Mouse (Mus musculus) testis, adult 2 months (tissue): ENCODE measurements at regions not wholly inside any gene's neighbourhood (a gene's known extent, or its start where the extent isn't known, plus 50 kb on each side); places are given as distances from the start of the nearest gene placed in this dataset.

ENCODE experiments used
- H3K27ac ChIP-seq: fragments of 200-500 bp; 2 replicates; pipeline ENCODE4 v1.5.1; 2012; ENCODE audit warnings: low read depth, low read length; ENCODE audit not compliant: control insufficient read depth, insufficient read depth
- H3K27me3 ChIP-seq: fragments of 200-500 bp; 2 replicates; pipeline ENCODE4 v1.6.1; 2012; ENCODE audit warnings: mild to moderate bottlenecking, low read length, moderate library complexity; ENCODE audit not compliant: control insufficient read depth, insufficient read depth
- H3K36me3 ChIP-seq: fragments of 200-500 bp; 2 replicates; pipeline ENCODE4 v1.6.1; 2012; ENCODE audit warnings: mild to moderate bottlenecking, low read length; ENCODE audit not compliant: control insufficient read depth, insufficient read depth
- H3K4me1 ChIP-seq: fragments of 200-500 bp; 2 replicates; pipeline ENCODE4 v1.6.1; 2012; ENCODE audit warnings: low read length; ENCODE audit not compliant: control insufficient read depth, insufficient read depth
- H3K4me3 ChIP-seq: fragments of 200-500 bp; 2 replicates; pipeline ENCODE4 v1.5.1; 2012; ENCODE audit warnings: low read depth, mild to moderate bottlenecking, low read length, moderate library complexity, mixed read lengths; ENCODE audit not compliant: control insufficient read depth
- CTCF ChIP-seq: fragments of 200-500 bp; IDR thresholded peaks from 2 replicates; pipeline ENCODE4 v1.5.1; 2012; ENCODE audit warnings: low read depth, mild to moderate bottlenecking, inconsistent platforms, low read length, moderate library complexity; ENCODE audit not compliant: control insufficient read depth, insufficient read depth, insufficient replicate concordance
- POLR2A ChIP-seq: fragments of 200-500 bp; IDR thresholded peaks from 2 replicates; pipeline ENCODE4 v1.6.1; 2012; ENCODE audit warnings: low read depth, mild to moderate bottlenecking, inconsistent platforms, low read length, moderate library complexity; ENCODE audit not compliant: control insufficient read depth

DNA sequence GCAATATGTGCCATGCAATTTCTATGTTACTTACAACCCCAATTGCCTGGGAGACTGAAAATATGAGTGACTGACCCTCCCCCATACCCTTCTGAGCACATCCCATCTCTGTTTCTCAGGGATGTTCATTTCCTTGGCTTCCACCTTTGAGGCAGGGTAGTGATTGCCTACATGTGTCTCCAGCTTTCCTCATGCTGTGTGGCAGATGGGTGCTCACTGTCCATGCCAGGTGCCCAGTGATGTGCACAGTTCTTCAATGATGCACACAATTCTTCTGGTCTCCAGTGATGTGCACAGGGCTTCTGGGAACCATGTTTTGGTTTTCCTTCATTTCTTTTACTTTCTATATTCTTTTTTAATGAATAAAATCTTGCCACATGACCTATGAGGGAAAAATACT is 821.4 kb upstream of the 2610301B20Rik start:
- Histone ChIP-seq H3K4me1 (no peaks in the 10 kb centered on the region), H3K4me3 (no peak overlapping the region), H3K27ac (no peak overlapping the region), H3K27me3 (no peaks in the 10 kb centered on the region), H3K36me3 (no peaks in the 10 kb centered on the region)
- TF ChIP-seq CTCF (no peak), POLR2A (no peak)

DNA sequence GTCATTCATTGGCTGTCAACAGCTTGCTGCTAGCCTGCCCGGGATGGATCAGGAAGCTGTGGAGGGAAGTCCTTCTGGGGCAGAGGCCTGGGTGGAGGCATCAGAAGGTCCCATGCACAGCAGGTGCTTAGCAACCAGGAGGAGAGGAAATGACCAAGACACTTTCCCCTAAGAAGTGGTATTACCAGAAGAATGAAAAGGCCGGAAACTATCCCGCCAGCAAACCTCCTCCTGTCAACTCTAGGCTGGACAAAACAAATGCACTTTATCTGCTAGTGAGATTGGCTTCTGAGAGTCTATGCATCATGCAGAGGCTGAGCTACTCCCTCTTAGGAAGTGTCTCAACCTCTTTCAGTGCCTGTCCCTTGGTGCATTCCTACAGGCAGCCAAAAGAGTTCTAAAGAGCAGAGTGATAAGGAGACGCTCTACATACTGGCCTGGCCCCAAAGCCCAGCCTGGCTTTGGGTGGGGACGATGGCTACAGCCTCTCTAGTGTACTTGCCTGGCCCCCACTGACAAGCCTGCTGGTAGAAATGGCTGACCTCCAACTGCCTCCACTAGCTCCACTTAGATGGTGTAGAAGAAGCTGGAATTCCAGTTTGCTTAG is 801.7 kb upstream of the 2610301B20Rik start:
- Histone ChIP-seq H3K4me3 (no peak overlapping the region), H3K27ac (no peak overlapping the region), H3K4me1 (no peaks in the 10 kb centered on the region; the same call in 1 of the 2 replicates), H3K27me3 (no peaks in the 10 kb centered on the region), H3K36me3 (no peaks in the 10 kb centered on the region)
- TF ChIP-seq CTCF (no peak), POLR2A (no peak)

DNA sequence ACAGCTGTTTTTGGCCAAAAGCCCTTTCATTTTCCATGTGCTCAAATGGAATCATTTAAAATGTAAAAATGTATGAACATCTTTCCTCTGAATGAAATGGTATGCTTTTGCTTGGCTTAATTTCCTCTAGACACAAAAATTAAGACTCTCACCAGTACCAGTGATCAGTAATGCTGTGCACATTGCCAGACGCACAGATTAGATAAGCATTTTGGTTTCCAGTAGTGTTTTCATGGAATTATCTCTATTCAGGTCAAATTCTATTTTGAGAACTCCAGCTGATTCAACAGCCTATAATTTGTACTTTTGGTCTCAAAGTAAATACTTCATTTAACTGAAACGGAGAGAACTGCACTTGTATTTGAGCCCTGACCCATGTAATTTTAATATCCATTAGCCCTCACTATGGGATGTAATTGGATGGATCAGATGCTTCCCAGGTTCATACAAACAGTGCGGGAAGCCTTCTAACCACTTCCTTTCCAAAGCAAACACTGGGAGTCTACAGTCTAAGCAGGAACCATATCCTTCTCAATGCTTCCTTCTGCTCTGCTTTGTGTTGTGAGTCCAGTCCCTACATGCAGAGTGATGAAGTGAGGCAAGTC is 794.6 kb upstream of the 2610301B20Rik start:
- Histone ChIP-seq H3K27ac (no peak overlapping the region), H3K27me3 (no peaks in the 10 kb centered on the region), H3K36me3 (no peaks in the 10 kb centered on the region), H3K4me3 (no peak overlapping the region), H3K4me1 (no peaks in the 10 kb centered on the region)
- no peak for TF ChIP-seq CTCF
- TF ChIP-seq POLR2A: no peak

DNA sequence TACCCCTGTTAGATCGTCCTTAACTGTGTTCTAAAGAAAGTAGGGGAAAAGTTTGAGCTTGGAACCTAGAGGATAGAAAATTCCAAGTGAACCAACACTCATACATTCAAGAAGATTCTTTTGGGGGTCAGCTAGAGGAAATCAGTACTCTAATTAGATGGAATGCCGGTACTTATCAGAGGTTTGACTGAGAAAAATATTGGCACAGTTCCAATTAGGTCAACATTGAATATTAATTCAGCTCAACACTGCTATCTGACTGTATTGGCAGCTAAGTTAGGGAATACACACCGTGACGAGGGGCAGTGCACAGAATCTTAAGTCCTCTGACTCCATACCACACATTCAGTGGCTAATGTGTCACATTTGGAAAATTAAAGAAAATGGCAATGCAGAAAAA is 759.5 kb upstream of the 2610301B20Rik start:
- Histone ChIP-seq H3K27me3 (no peaks in the 10 kb centered on the region), H3K4me1 (no peaks in the 10 kb centered on the region), H3K4me3 (no peak overlapping the region), H3K36me3 (no peaks in the 10 kb centered on the region), H3K27ac (no peak overlapping the region)
- TF ChIP-seq POLR2A (no peak), CTCF (no peak)

DNA sequence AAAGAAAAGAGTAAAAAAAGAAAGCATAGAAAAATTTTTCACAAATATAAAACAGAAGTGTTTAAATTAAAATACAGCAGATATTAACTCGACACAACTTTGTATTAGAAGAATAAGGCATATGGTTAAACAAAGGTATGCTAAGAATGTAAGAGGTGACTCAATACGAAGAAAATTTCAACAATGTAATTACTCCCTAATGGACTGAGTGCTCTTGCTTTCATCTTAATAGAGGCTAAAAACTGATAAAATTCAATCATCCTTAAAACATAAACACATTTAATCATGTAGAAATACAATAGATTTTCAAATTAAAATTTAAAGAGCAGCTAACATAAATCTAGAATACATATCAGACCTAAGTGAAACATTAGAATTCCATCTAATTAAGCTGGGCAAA is 756.3 kb upstream of the 2610301B20Rik start:
- H3K36me3 ChIP-seq: no peaks in the 10 kb centered on the region
- H3K27ac ChIP-seq: no peak overlapping the region
- no peak for TF ChIP-seq POLR2A
- TF ChIP-seq CTCF: no peak
- H3K27me3 ChIP-seq: no peaks in the 10 kb centered on the region
- H3K4me1 ChIP-seq: no peaks in the 10 kb centered on the region
- H3K4me3 ChIP-seq: no peak overlapping the region

DNA sequence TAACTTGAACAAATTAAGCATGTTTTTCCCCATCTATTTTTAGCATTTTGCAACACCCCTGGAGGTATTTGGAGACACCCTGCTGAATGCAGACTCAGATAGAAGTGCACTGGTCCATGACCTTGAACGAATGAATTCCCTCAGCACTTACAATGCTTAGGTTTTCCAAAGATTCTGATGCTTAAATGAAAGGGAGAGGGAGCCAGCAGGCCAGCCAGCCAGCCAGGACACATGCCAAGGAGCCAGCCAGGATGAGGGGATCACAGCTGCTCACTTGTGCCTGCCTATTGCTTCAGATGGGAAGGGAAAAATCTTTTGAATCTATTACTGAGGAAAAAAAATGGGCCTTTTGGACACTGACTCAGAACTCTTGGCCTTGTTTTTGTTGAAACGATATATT is 750.0 kb upstream of the 2610301B20Rik start:
- no peaks in the 10 kb centered on the region for H3K36me3 ChIP-seq
- TF ChIP-seq CTCF (no peak), POLR2A (no peak)
- no peak overlapping the region for H3K4me3 ChIP-seq

DNA sequence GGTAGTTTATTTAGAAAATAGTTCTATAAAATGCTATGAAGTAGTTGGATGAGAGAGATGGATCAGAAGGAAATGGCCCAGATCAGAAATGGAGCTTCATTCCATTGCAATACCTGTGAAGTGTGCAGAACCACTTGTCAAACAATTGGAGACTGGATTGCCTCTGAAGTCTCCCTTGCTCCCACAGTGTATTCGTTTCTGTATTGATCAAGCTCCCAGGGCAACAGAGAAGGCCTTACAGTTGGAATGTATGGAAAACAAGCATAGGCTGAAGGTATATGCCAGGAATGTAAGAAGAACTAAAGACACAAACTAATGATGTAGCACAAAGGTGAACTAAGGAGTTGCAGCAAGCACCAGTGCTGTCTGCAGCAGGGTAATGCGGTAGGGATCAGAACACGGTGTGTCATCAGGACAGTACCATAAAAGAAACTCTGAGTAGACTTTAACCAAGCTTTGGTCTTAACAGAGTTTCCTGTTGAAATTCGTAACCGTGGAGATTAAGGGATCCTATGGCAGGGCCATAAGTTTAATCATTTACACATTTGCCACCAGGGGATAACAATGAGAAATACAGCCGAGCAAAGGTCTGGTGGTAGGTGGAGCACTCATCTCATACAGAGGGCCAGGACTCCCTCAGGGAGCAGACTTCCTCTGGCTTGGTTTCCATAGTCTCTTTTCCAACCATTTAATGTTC is 732.9 kb upstream of the 2610301B20Rik start:
- H3K4me3 ChIP-seq: no peak overlapping the region
- H3K4me1 ChIP-seq: no peaks in the 10 kb centered on the region
- H3K27ac ChIP-seq: no peak overlapping the region
- no peaks in the 10 kb centered on the region for H3K27me3 ChIP-seq
- TF ChIP-seq CTCF (no peak), POLR2A (no peak)
- H3K36me3 ChIP-seq: no peaks in the 10 kb centered on the region

More for the DNA sequence above, 750.0 kb upstream of the 2610301B20Rik start:
- H3K4me1 ChIP-seq: no peaks in the 10 kb centered on the region
- H3K27ac ChIP-seq: no peak overlapping the region
- no peaks in the 10 kb centered on the region for H3K27me3 ChIP-seq
